Mouse (Mus musculus): Measurements from ENCODE around the gene AY074887. TPM values are rescaled to one million over a fixed set of nuclear protein-coding genes. Genes with fewer than 3 reads are reported as not detected.

Gene AY074887
- polyA plus RNA-seq (2015; fragmentation: Illumina TruSeq; extraction: RNeasy Lipid Tissue Mini Kit (QIAGEN cat#74804); ENCODE audit: insufficient read depth, low read depth, low replicate concordance), result not detected

GRCm38 (mm10) chr9:54950575-54951321 lies at the start of gene AY074887, which contains the start of gene Psma4:
Gene AY074887 (minus strand): TSS chr9:54950998.
Gene Psma4 (plus strand): TSS chr9:54950790.

GRCm38 (mm10) chr9:54980674-54981073 lies 29.9 kb upstream of the AY074887 start, which contains the start of gene Chrna5:
Gene Chrna5 (plus strand): TSS chr9:54980880.

GRCm38 (mm10) chr9:54917010-54917677 lies 33.7 kb downstream of the AY074887 start, which contains the start of gene Hykk:
Gene Hykk (plus strand): TSS chr9:54917283.

Other genes starting within 250 kb of the AY074887 start
- 10.9 TPM for gene Wdr61, start 216.5 kb downstream of the AY074887 start, polyA plus RNA-seq (2015; fragmentation: Illumina TruSeq; extraction: RNeasy Lipid Tissue Mini Kit (QIAGEN cat#74804); ENCODE audit: insufficient read depth, low read depth, low replicate concordance)
- not detected for gene Crabp1, start 186.2 kb downstream of the AY074887 start, polyA plus RNA-seq (2015; fragmentation: Illumina TruSeq; extraction: RNeasy Lipid Tissue Mini Kit (QIAGEN cat#74804); ENCODE audit: insufficient read depth, low read depth, low replicate concordance)
- 6.3 TPM for gene Ireb2, start 87.2 kb downstream of the AY074887 start, polyA plus RNA-seq (2015; fragmentation: Illumina TruSeq; extraction: RNeasy Lipid Tissue Mini Kit (QIAGEN cat#74804); ENCODE audit: insufficient read depth, low read depth, low replicate concordance)
- gene Hykk, start 33.7 kb downstream of the AY074887 start, polyA plus RNA-seq (2015; fragmentation: Illumina TruSeq; extraction: RNeasy Lipid Tissue Mini Kit (QIAGEN cat#74804); ENCODE audit: insufficient read depth, low read depth, low replicate concordance), result 0.72 TPM
- 31.0 TPM for gene Psma4, start 208 bp downstream of the AY074887 start, polyA plus RNA-seq (2015; fragmentation: Illumina TruSeq; extraction: RNeasy Lipid Tissue Mini Kit (QIAGEN cat#74804); ENCODE audit: insufficient read depth, low read depth, low replicate concordance)
- not detected for gene Chrna5, start 29.9 kb upstream of the AY074887 start, polyA plus RNA-seq (2015; fragmentation: Illumina TruSeq; extraction: RNeasy Lipid Tissue Mini Kit (QIAGEN cat#74804); ENCODE audit: insufficient read depth, low read depth, low replicate concordance)
- 0.30 TPM for gene Chrna3, start 75.6 kb upstream of the AY074887 start, polyA plus RNA-seq (2015; fragmentation: Illumina TruSeq; extraction: RNeasy Lipid Tissue Mini Kit (QIAGEN cat#74804); ENCODE audit: insufficient read depth, low read depth, low replicate concordance)
- 0.35 TPM for gene Chrnb4, start 97.8 kb upstream of the AY074887 start, polyA plus RNA-seq (2015; fragmentation: Illumina TruSeq; extraction: RNeasy Lipid Tissue Mini Kit (QIAGEN cat#74804); ENCODE audit: insufficient read depth, low read depth, low replicate concordance)
- gene Ube2q2, start 197.9 kb upstream of the AY074887 start, polyA plus RNA-seq (2015; fragmentation: Illumina TruSeq; extraction: RNeasy Lipid Tissue Mini Kit (QIAGEN cat#74804); ENCODE audit: insufficient read depth, low read depth, low replicate concordance), result 7.4 TPM

All from pancreas, adult 10 weeks (tissue).